Mouse (Mus musculus) spleen, adult 2 months (tissue): ENCODE results near the gene Foxl1.

Experiments
- CTCF ChIP-seq: fragments of 200-500 bp; IDR thresholded peaks from 2 replicates; pipeline ENCODE4 v1.5.1; 2011; ENCODE audit warnings: mild to moderate bottlenecking, inconsistent platforms; ENCODE audit not compliant: insufficient read depth, insufficient read length, insufficient replicate concordance; ENCODE audit errors: extremely low read depth
- POLR2A ChIP-seq: fragments of 200-500 bp; IDR thresholded peaks from 2 replicates; pipeline ENCODE4 v1.6.1; 2011; ENCODE audit warnings: low read depth, low read length, inconsistent platforms

GRCm38 (mm10) chr8:121089631-121090380, 37.9 kb upstream of the Foxl1 start:
- no peak for TF ChIP-seq POLR2A
- no peak for TF ChIP-seq CTCF
